Mouse (Mus musculus) CD4-positive, CD25-positive, alpha-beta regulatory T cell, adult 4 months (primary cell): ENCODE data around the gene Cd86. TPM values are rescaled to one million over a fixed set of nuclear protein-coding genes. Genes with fewer than 3 reads are reported as not detected.
A peak's percentile ranks its signal among the peaks of the same experiment; 100 is the strongest.

ENCODE experiments used
- ATAC-seq: one replicate; pipeline ENCODE4 v1.8.0; 2017
- polyA plus RNA-seq, 2 experiments: library from polyadenylated mRNA; unstranded; fragments of 100-300 nt; shearing (Covaris generic); gene quantifications; one replicate each; pipeline ENCODE4 v1.2.1; 2017

The Cd86 gene
- polyA plus RNA-seq, 2 experiments from 2014 or later, result 41.5 to 52.1 TPM

DNA sequence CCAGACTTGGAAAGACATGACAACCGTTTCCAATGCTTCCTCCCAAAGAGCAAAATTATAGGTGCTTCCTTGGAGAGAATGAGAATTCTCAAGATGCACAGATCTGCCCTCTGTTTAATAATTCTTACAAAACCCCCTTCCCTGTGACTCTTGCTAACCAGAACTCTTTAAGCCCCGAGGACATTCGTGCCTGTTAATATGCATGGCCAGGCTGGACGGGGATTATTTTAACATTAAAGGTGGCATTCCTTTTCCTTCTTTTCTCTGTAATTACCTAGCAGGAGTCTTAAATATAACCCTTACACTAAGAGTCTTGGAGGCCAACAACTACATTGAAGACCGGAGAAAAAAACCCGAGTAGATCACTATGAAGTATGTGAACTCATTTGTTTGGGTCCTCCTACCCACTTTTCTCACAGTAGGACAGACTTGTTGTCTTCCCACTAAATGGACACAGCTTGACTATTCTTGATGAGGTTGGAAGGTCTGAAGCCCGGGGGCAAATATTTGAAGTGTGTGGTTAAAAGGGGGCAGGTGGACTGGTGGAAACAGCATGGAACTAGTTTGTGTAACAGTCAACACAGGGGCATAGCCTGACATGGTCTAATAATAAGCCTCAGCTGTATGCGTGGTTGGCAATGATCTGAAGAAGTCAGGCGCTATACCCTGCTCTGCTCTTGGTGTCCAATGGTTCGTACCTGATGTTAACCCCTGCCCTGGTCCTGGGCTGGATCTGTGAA lies 69.0 kb downstream of the Cd86 start:
- ATAC-seq, result no peak

DNA sequence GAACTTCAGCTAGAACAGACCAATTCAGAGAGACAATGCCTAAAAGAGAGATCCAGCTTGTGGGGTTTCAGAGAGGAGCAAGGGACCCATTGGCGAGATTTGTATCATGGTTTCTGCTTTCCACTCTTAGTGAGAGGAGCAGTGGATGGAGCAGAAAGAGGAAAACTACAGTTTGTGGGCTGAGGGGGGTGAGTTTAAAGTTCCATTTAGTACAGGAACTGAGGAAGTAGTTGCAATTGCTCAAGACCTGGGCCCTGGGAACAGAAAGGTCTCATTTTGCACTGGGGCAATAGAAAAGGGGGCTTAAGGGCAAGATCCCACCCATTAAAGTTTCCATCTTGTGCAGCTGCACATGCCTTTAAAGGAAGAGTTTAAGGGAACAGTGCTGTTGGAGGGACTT lies 76.0 kb downstream of the Cd86 start:
- ATAC-seq, result no peak

DNA sequence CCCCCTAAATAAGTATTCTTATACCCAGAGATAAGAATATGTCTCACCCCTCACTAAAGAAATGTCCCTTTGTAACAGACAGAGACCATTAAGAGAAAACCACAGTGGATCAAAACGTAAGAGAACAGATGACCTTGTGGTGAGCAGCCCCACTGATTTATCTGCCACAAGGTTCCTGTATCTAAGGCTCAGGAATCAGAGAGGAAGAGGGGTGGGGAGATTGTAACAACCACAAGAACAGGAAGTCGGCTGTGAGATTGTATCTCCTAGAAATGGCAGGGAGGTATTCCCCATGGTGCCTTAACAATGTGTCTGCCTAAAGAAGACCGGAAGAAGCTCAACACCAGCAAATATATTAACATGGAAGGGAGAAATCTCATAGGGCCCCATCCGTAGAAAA lies 77.9 kb downstream of the Cd86 start:
- peak; percentile 98 for ATAC-seq

DNA sequence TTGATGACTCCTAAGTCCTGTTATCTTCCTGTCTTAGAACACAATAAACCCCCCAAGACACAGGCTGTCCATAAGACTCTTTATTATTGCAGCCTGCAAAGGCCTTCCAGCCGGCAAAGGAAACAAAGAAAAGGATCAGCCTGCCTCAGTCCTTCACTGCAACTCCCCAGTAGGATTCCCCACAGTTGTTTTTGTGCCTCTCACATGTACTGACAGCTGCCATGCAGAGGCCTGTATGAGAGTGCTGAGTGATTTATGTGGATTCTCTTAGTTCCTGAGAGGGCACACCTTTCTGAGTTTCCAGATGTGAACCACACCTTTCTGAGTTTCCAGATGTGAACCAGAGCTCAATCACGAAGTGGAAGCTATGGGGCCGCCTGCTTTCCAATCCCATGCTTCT lies 83.8 kb downstream of the Cd86 start:
- ATAC-seq, result no peak

DNA sequence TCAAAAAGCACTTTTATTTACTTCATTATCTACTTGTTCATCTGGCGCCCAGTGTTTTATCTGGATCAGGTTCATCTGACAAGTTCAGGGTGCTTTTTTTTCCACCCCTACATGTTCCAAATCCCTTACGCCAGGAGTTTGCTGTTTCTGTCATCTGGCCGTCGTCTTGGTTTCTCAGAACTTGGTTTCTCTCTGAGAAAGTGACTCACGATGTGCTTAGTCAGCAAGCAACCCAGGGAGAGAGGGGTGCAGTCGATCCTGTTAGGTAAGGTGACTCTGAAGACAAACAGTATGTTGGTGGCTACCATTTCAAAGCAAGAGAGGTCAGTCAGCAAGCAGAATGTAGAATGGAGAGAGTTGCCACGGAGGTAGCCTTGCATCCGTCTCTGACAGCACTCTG lies 93.9 kb downstream of the Cd86 start:
- no peak for ATAC-seq

DNA sequence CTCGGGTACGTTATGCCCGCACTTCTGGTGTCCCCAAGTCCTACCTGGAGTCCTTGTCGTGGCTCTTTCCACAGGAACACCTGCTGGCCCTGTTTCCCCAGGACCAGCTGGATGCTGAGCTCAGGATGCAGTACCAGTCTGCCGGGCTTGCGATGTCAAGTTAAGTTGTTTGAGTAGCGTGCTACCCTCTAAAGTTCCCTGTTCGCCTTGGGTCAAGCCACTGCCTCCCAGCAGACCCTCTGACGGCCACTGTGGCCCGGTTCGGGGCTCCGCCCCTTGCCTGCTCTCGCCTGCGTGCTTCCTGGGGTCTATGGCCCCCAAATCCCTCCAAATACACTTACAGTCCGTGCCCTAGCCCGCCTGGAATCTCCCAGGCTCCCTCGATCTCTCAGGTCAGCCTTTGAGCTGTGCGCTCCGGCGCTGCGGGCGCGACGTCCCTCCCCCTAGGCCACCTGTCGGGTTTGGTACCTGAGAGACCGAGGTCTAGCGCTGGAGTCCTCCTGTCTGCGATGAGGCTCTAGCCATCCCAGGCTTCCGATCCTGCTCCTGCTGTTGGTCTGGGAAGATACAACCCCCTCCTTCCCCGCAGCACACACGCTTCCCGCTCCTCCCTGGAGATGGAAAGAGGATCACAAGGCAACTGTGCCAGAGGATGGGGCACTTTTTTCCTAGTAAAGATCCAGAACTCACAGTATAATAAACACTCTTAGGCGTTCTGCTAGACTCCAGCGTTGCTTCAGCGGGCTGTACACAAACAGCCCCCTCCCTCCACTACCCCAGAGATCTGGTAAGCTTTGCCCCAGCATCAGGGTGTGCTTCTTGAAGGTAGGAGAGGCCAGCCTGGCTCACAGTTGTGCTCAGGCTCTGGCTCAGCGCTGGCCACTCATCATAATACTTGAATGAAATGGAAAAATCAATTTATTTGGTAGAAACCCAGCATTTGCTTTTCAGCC lies 104.2 kb downstream of the Cd86 start, which contains the start of gene Casr:
Gene Casr, minus strand, starts transcription at position 756 of the 953 bp plus-strand sequence.
- no peak for ATAC-seq

DNA sequence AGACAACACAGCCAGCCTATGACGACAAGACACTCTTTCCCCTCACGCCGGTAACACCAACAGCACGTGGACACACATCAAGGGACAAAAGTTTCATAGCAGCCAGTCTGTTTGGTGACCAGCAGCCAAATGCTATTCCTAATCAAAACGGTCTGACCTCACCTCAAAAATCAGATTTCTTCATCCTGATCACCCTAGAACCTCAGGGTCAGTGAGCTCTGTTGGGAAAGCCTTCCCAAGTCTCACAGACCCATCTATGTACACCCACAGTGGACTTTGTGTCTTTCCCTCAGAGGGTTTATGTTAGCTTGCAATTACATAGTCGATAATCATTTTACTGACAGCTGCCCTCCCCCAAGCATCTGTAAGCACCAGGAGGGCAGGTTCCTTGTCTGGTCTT lies 106.3 kb downstream of the Cd86 start:
- no peak for ATAC-seq

DNA sequence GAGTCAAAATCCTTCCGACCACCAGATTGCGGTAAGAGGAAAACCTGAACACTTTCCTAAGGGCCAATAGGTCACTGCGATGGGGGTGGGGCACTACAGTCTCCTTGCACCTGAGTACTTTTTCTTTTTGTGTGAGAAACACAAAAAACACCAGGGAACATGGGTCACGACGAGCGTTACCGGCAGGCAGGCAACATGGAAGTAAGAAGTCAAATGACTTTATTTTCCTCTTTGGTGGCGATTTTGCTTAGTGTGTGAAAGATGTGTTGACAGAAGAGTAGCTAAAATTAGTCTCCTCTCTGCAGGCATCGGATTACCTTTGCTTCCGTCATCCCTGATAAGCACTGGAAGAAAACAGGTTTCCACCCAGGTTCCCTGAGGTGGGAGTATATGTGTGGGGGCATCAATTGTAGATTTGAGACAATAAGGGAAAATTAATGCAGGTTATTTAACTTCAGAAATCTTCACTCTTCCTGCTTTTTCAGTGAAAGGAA lies 110.2 kb downstream of the Cd86 start:
- ATAC-seq, result no peak

Other genes with a start within 250 kb of the Cd86 start
- gene Stfa3, start 210.7 kb downstream of the Cd86 start, polyA plus RNA-seq, result not detected
- not detected for gene Casr, start 103.9 kb downstream of the Cd86 start, polyA plus RNA-seq
- gene Ildr1, start 27.9 kb upstream of the Cd86 start, polyA plus RNA-seq, result 1 to 10 TPM; 6.3 to 7.3 TPM
- 10 to 100 TPM; 17.3 to 27.1 TPM for gene Slc15a2, start 118.9 kb upstream of the Cd86 start, polyA plus RNA-seq
- gene Iqcb1, start 162.3 kb upstream of the Cd86 start, polyA plus RNA-seq, result 10 to 100 TPM; 11.8 to 20.6 TPM
- 1 to 10 TPM in 1 of 2 experiments, under 1 TPM in 1; 0.32 to 2.1 TPM for gene Eaf2, start 208.9 kb upstream of the Cd86 start, polyA plus RNA-seq
- 10 to 100 TPM; 37.9 to 41.0 TPM for gene Golgb1, start 209.1 kb upstream of the Cd86 start, polyA plus RNA-seq